Mouse (Mus musculus): Measurements from ENCODE around the gene Aldob. TPM values are rescaled to one million over a fixed set of nuclear protein-coding genes. Genes with fewer than 3 reads are reported as not detected.

Aldob gene
- polyA plus RNA-seq (2015; fragmentation: Nextera tagmentation; extraction: Ambion mirVana): 1.3 and 1.6 TPM in 2 replicates

GRCm38 (mm10) chr4:49549383-49549782 is at the start of gene Aldob:
Gene Aldob (minus strand): TSS chr4:49549546.

GRCm38 (mm10) chr4:49597183-49598100 is 48.1 kb upstream of the Aldob start, which contains the start of gene Tmem246:
Gene Tmem246 (minus strand): TSS chr4:49597876.

GRCm38 (mm10) chr4:49520572-49521340 is 28.6 kb downstream of the Aldob start, which contains the start of the genes Mrpl50 and Zfp189:
Gene Mrpl50 (minus strand): TSS chr4:49521093.
Gene Zfp189 (plus strand): TSS chr4:49521176.

GRCm38 (mm10) chr4:49506386-49506785 is 43.0 kb downstream of the Aldob start, which contains the start of gene Baat:
Gene Baat (minus strand): TSS chr4:49506557.

Other genes starting within 250 kb of the Aldob start
- gene Acnat2, start 141.4 kb downstream of the Aldob start, polyA plus RNA-seq (2015; fragmentation: Nextera tagmentation; extraction: Ambion mirVana): not detected in 2 replicates
- gene Acnat1, start 75.6 kb downstream of the Aldob start, polyA plus RNA-seq (2015; fragmentation: Nextera tagmentation; extraction: Ambion mirVana): not detected in 2 replicates
- gene Baat, start 43.0 kb downstream of the Aldob start, polyA plus RNA-seq (2015; fragmentation: Nextera tagmentation; extraction: Ambion mirVana): 0.08 TPM in 1 of 2 replicates, not detected in the other
- 70.7 and 71.8 TPM in 2 replicates for gene Mrpl50, start 28.5 kb downstream of the Aldob start, polyA plus RNA-seq (2015; fragmentation: Nextera tagmentation; extraction: Ambion mirVana)
- 3.5 and 3.7 TPM in 2 replicates for gene Zfp189, start 28.4 kb downstream of the Aldob start, polyA plus RNA-seq (2015; fragmentation: Nextera tagmentation; extraction: Ambion mirVana)
- 44.2 and 51.2 TPM in 2 replicates for gene Tmem246, start 48.3 kb upstream of the Aldob start, polyA plus RNA-seq (2015; fragmentation: Nextera tagmentation; extraction: Ambion mirVana)
- 18.7 and 19.1 TPM in 2 replicates for gene Rnf20, start 82.5 kb upstream of the Aldob start, polyA plus RNA-seq (2015; fragmentation: Nextera tagmentation; extraction: Ambion mirVana)
- gene Ppp3r2, start 132.5 kb upstream of the Aldob start, polyA plus RNA-seq (2015; fragmentation: Nextera tagmentation; extraction: Ambion mirVana): 0.06 TPM in 1 of 2 replicates, not detected in the other

All from skeletal muscle tissue, postnatal 0 days (tissue).